Mouse (Mus musculus): ENCODE results near the gene Acsf3. TPM values are rescaled to one million over a fixed set of nuclear protein-coding genes. Genes with fewer than 3 reads are reported as not detected.

Gene Acsf3
- total and polyA plus RNA-seq, 3 experiments = 2.2 to 10.4 (median 9.0) TPM

GRCm38 (mm10) chr8:122766647-122767200 is 8.6 kb upstream of the Acsf3 start:
- no peak overlapping the region for H3K4me3 ChIP-seq (replicated peaks in 1 of 3; ENCODE audit: low read depth in 2 of 3, low read length in 2 of 3, poor library complexity in 1 of 3)
- no peaks in the 10 kb centered on the region for H3K27me3 ChIP-seq (replicated peaks)
- H3K9ac ChIP-seq (ENCODE audit: insufficient read depth, low read depth) = no peak overlapping the region
- DNase-seq (ENCODE audit: extremely low read depth) = no peak
- H3K27ac ChIP-seq (ENCODE audit: insufficient read depth, low read depth) = no peak overlapping the region
- no peak for TF ChIP-seq TCF12 (IDR thresholded peaks at IDR 0.05; ENCODE audit: low read depth, low read length)
- TF ChIP-seq ETS1 (conservative IDR thresholded peaks at IDR 0.05; ENCODE audit: low read depth, low read length) = no peak
- no peak for TF ChIP-seq POLR2AphosphoS2 (IDR thresholded peaks at IDR 0.05; ENCODE audit: low read depth, low read length)
- TF ChIP-seq ZC3H11A (IDR thresholded peaks at IDR 0.05; ENCODE audit: low read depth, low read length) = no peak
- TF ChIP-seq MEF2A (IDR thresholded peaks at IDR 0.05; ENCODE audit: borderline replicate concordance, low read depth, low read length) = no peak
- TF ChIP-seq UBTF (IDR thresholded peaks at IDR 0.05; ENCODE audit: low read depth, low read length) = no peak
- TF ChIP-seq HCFC1 (IDR thresholded peaks at IDR 0.05; ENCODE audit: low read depth, low read length) = no peak
- no peak for TF ChIP-seq PAX5 (IDR thresholded peaks at IDR 0.05; ENCODE audit: low read length)
- TF ChIP-seq NELFE (IDR thresholded peaks at IDR 0.05; ENCODE audit: low read depth, low read length) = no peak
- TF ChIP-seq POLR2A (IDR thresholded peaks at IDR 0.05; ENCODE audit: low read depth, low read length) = no peak
- no peak for TF ChIP-seq MAFK (IDR thresholded peaks at IDR 0.05; ENCODE audit: insufficient replicate concordance, low read length)
- TF ChIP-seq CHD2 (IDR thresholded peaks at IDR 0.05; ENCODE audit: low read length) = no peak
- no peak for TF ChIP-seq IRF4 (IDR thresholded peaks at IDR 0.05; ENCODE audit: low read depth, low read length)
- TF ChIP-seq EP300 (IDR thresholded peaks at IDR 0.05; ENCODE audit: low read length) = no peak
- TF ChIP-seq MAZ (IDR thresholded peaks at IDR 0.05; ENCODE audit: low read depth, low read length) = no peak
- TF ChIP-seq RCOR1 (conservative IDR thresholded peaks at IDR 0.05; ENCODE audit: low read depth, low read length) = no peak
- no peak for TF ChIP-seq MAX (IDR thresholded peaks at IDR 0.05; ENCODE audit: low read length)
- TF ChIP-seq RAD21 (IDR thresholded peaks at IDR 0.05; ENCODE audit: low read depth, low read length) = no peak
- no peak for TF ChIP-seq ELF1 (IDR thresholded peaks at IDR 0.05; ENCODE audit: low read depth, low read length)
- TF ChIP-seq MYC (IDR thresholded peaks at IDR 0.05; ENCODE audit: low read depth, low read length) = no peak
- no peaks in the 10 kb centered on the region; the same call in 1 of the 2 replicates for H3K79me2 ChIP-seq (replicated peaks; ENCODE audit: control insufficient read depth, extremely low read depth, insufficient read depth, poor library complexity, severe bottlenecking)
- H3K4me2 ChIP-seq (ENCODE audit: insufficient read depth, low read depth, poor library complexity, severe bottlenecking) = no peak overlapping the region
- no peaks in the 10 kb centered on the region for H3K36me3 ChIP-seq (replicated peaks in 1 of 2; ENCODE audit: control insufficient read depth in 1 of 2, insufficient read depth in 1 of 2, low read length in 1 of 2)
- no peaks in the 10 kb centered on the region for H3K9me3 ChIP-seq (replicated peaks; ENCODE audit: low read length)
- H3K4me1 ChIP-seq (ENCODE audit: control insufficient read depth in 1 of 2, insufficient read depth in 2 of 2) = peaks cover 23 to 46% of the 10 kb centered on the region in 2 experiments
- in situ Hi-C loops (cut with MboI; ENCODE audit: low pct_ligation_motif_present, low pct_unique_long_range_greater_than_20kb, low sequenced_read_pairs) (no loop called here), dilution Hi-C loops (cut with MboI; ENCODE audit: extremely low pct_ligation_motif_present, extremely low pct_unique_long_range_greater_than_20kb, low sequenced_read_pairs) (no loop called here)

GRCm38 (mm10) chr8:122767229-122767628 is 8.1 kb upstream of the Acsf3 start:
- no peak overlapping the region for H3K4me3 ChIP-seq (replicated peaks in 1 of 3; ENCODE audit: low read depth in 2 of 3, low read length in 2 of 3, poor library complexity in 1 of 3)
- TF ChIP-seq MYC (IDR thresholded peaks at IDR 0.05; ENCODE audit: low read depth, low read length) = no peak
- TF ChIP-seq MXI1 (IDR thresholded peaks at IDR 0.05; ENCODE audit: low read depth, low read length) = no peak
- TF ChIP-seq ZNF384 (IDR thresholded peaks at IDR 0.05; ENCODE audit: low read depth, low read length) = no peak
- TF ChIP-seq MAZ (IDR thresholded peaks at IDR 0.05; ENCODE audit: low read depth, low read length) = no peak
- no peak for TF ChIP-seq UBTF (IDR thresholded peaks at IDR 0.05; ENCODE audit: low read depth, low read length)
- no peak for TF ChIP-seq SIN3A (IDR thresholded peaks at IDR 0.05; ENCODE audit: low read length)
- TF ChIP-seq TCF12 (IDR thresholded peaks at IDR 0.05; ENCODE audit: low read depth, low read length) = no peak
- no peak for TF ChIP-seq E2F4 (IDR thresholded peaks at IDR 0.05; ENCODE audit: insufficient replicate concordance, low read depth, low read length)
- no peak for TF ChIP-seq ZKSCAN1 (IDR thresholded peaks at IDR 0.05; ENCODE audit: borderline replicate concordance, low read depth, low read length)
- TF ChIP-seq NRF1 (IDR thresholded peaks at IDR 0.05; ENCODE audit: low read depth, low read length) = no peak
- TF ChIP-seq KAT2A (IDR thresholded peaks at IDR 0.05; ENCODE audit: insufficient replicate concordance, low read length) = no peak
- TF ChIP-seq POLR2AphosphoS2 (IDR thresholded peaks at IDR 0.05; ENCODE audit: low read depth, low read length) = no peak
- TF ChIP-seq CTCF (conservative IDR thresholded peaks at IDR 0.05 in 1 of 2, IDR thresholded peaks at IDR 0.05 in 1 of 2; ENCODE audit: low read depth in 2 of 2, low read length in 2 of 2) = no peak
- no peak for TF ChIP-seq ZC3H11A (IDR thresholded peaks at IDR 0.05; ENCODE audit: low read depth, low read length)
- dilution Hi-C loops (cut with MboI; ENCODE audit: extremely low pct_ligation_motif_present, extremely low pct_unique_long_range_greater_than_20kb, low sequenced_read_pairs) = no loop called here

More at GRCm38 (mm10) chr8:122767229-122767628, 8.1 kb upstream of the Acsf3 start:
- no peak overlapping the region for H3K4me2 ChIP-seq (ENCODE audit: insufficient read depth, low read depth, poor library complexity, severe bottlenecking)
- no peaks in the 10 kb centered on the region for H3K36me3 ChIP-seq (replicated peaks in 1 of 2; ENCODE audit: control insufficient read depth in 1 of 2, insufficient read depth in 1 of 2, low read length in 1 of 2)
- peaks cover 20 to 45% of the 10 kb centered on the region in 2 experiments for H3K4me1 ChIP-seq (ENCODE audit: control insufficient read depth in 1 of 2, insufficient read depth in 2 of 2)
- in situ Hi-C loops (cut with MboI; ENCODE audit: low pct_ligation_motif_present, low pct_unique_long_range_greater_than_20kb, low sequenced_read_pairs) = no loop called here
- H3K79me2 ChIP-seq (replicated peaks; ENCODE audit: control insufficient read depth, extremely low read depth, insufficient read depth, poor library complexity, severe bottlenecking) = no peaks in the 10 kb centered on the region
- H3K27me3 ChIP-seq (replicated peaks) = no peaks in the 10 kb centered on the region
- DNase-seq (ENCODE audit: extremely low read depth) = no peak
- no peak overlapping the region for H3K27ac ChIP-seq (ENCODE audit: insufficient read depth, low read depth)
- no peak overlapping the region for H3K9ac ChIP-seq (ENCODE audit: insufficient read depth, low read depth)
- H3K9me3 ChIP-seq (replicated peaks; ENCODE audit: low read length) = no peaks in the 10 kb centered on the region

All from CH12.LX (cell line).